Mouse (Mus musculus): ENCODE results near the gene A030005L19Rik. TPM values are rescaled to one million over a fixed set of nuclear protein-coding genes. Genes with fewer than 3 reads are reported as not detected.

The A030005L19Rik gene
- total RNA-seq (2023): 0.82 TPM in 1 of 2 replicates, not detected in the other

GRCm38 (mm10) chr1:82913025-82913424 lies at the start of gene A030005L19Rik:
A030005L19Rik (plus strand) TSS chr1:82913325.

GRCm38 (mm10) chr1:82924650-82925049 lies 11.5 kb downstream of the A030005L19Rik start, which contains the start of gene A030014E15Rik:
A030014E15Rik (plus strand) TSS chr1:82924917.

GRCm38 (mm10) chr1:82931326-82931725 lies 18.2 kb downstream of the A030005L19Rik start, which contains the start of gene Gm6217:
Gm6217 (minus strand) TSS chr1:82931399.

GRCm38 (mm10) chr1:82943295-82943694 lies 30.2 kb downstream of the A030005L19Rik start, which contains the start of gene A030003K21Rik:
A030003K21Rik (minus strand) TSS chr1:82943388.

GRCm38 (mm10) chr1:82955913-82956312 lies 42.8 kb downstream of the A030005L19Rik start, which contains the start of gene Gm7544:
Gm7544 (minus strand) TSS chr1:82956013.

GRCm38 (mm10) chr1:82959870-82960385 lies 46.8 kb downstream of the A030005L19Rik start, which contains the start of gene Gm47955:
Gm47955 (plus strand) TSS chr1:82960286.

Other genes with a start within 250 kb of the A030005L19Rik start
- gene Mff, start 188.4 kb upstream of the A030005L19Rik start, total RNA-seq (2023): 110 and 118 TPM in 2 replicates
- not detected in 2 replicates for gene Tm4sf20, start 144.9 kb upstream of the A030005L19Rik start, total RNA-seq (2023)
- gene Gm47791, start 142.1 kb upstream of the A030005L19Rik start, total RNA-seq (2023): not detected in 2 replicates
- 51.6 and 51.8 TPM in 2 replicates for gene Agfg1, start 73.8 kb upstream of the A030005L19Rik start, total RNA-seq (2023)
- not detected in 2 replicates for gene A030014E15Rik, start 11.6 kb downstream of the A030005L19Rik start, total RNA-seq (2023)
- gene Gm6217, start 18.1 kb downstream of the A030005L19Rik start, total RNA-seq (2023): not detected in 2 replicates
- gene A030003K21Rik, start 30.1 kb downstream of the A030005L19Rik start, total RNA-seq (2023): not detected in 2 replicates
- gene Gm7544, start 42.7 kb downstream of the A030005L19Rik start, total RNA-seq (2023): not detected in 2 replicates
- gene Gm47955, start 47.0 kb downstream of the A030005L19Rik start, total RNA-seq (2023): not detected in 2 replicates
- not detected in 2 replicates for gene Gm47959, start 87.2 kb downstream of the A030005L19Rik start, total RNA-seq (2023)
- not detected in 2 replicates for gene Slc19a3, start 125.1 kb downstream of the A030005L19Rik start, total RNA-seq (2023)
- gene Krtap28-10, start 129.2 kb downstream of the A030005L19Rik start, total RNA-seq (2023): not detected in 2 replicates
- not detected in 2 replicates for gene Gm47969, start 131.6 kb downstream of the A030005L19Rik start, total RNA-seq (2023)
- gene A030005K14Rik, start 146.1 kb downstream of the A030005L19Rik start, total RNA-seq (2023): not detected in 2 replicates
- not detected in 2 replicates for gene Krtap28-13, start 147.6 kb downstream of the A030005L19Rik start, total RNA-seq (2023)
- gene Ccl20, start 203.4 kb downstream of the A030005L19Rik start, total RNA-seq (2023): not detected in 2 replicates
- gene Daw1, start 246.4 kb downstream of the A030005L19Rik start, total RNA-seq (2023): not detected in 2 replicates